Mouse (Mus musculus) brain, embryonic 14.5 days (tissue): ENCODE results near the gene Tmem189.

Source experiments
- CTCF ChIP-seq: fragments of 200-500 bp; IDR thresholded peaks from 2 replicates; pipeline ENCODE4 v1.5.1; 2012; ENCODE audit warnings: inconsistent platforms, mild to moderate bottlenecking, moderate library complexity, borderline replicate concordance; ENCODE audit not compliant: insufficient read depth, insufficient read length; ENCODE audit errors: extremely low read depth
- POLR2A ChIP-seq: fragments of 200-500 bp; IDR thresholded peaks from 2 replicates; pipeline ENCODE4 v1.6.1; 2012; ENCODE audit warnings: mild to moderate bottlenecking, inconsistent platforms, borderline replicate concordance; ENCODE audit not compliant: poor library complexity, insufficient read depth, insufficient read length, severe bottlenecking; ENCODE audit errors: extremely low read depth

DNA sequence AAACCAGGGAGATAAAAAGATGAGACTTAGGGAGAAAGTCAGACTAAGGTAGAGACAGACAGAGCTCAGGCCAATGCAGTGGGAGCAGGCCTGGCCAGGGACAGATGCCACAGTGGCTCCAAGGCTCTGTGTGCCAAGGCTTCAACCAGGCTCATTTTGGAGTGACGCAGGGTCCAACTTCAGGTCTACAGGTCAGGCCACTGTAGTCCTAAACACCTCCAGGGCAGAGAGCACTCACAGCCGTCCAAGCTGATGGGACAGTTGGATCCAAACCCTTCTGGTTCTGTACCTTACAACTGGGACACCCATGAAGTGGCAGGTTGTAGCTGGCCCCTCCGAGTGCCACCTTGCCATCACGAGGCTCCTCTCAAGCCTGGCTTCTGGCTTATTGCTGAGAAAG, 31.6 kb downstream of the Tmem189 start:
- TF ChIP-seq POLR2A (no peak), CTCF (no peak)
